Mouse (Mus musculus): ENCODE measurements around the gene Tshz2.

Gene Tshz2

GRCm38 (mm10) chr2:169633491-169634289 lies 877 bp downstream of the Tshz2 start:
- no peak for DNase-seq (ENCODE audit: low read depth, low spot score)

- no peak for DNase-seq (ENCODE audit: low read depth, low spot score)
Observed at GRCm38 (mm10) chr2:169634619-169635382, 2.0 kb downstream of the Tshz2 start.

GRCm38 (mm10) chr2:169635428-169635827 lies 2.6 kb downstream of the Tshz2 start:
- no peak for DNase-seq (ENCODE audit: low read depth, low spot score)

GRCm38 (mm10) chr2:169636414-169636813 lies 3.6 kb downstream of the Tshz2 start:
- DNase-seq (ENCODE audit: low read depth, low spot score): no peak

- DNase-seq (ENCODE audit: low read depth, low spot score): no peak
Observed at GRCm38 (mm10) chr2:169641547-169641946, 8.7 kb downstream of the Tshz2 start.

GRCm38 (mm10) chr2:169642420-169642819 lies 9.6 kb downstream of the Tshz2 start:
- DNase-seq (ENCODE audit: low read depth, low spot score): no peak

GRCm38 (mm10) chr2:169647091-169647490 lies 14.3 kb downstream of the Tshz2 start:
- DNase-seq (ENCODE audit: low read depth, low spot score): no peak

- no peak for DNase-seq (ENCODE audit: low read depth, low spot score)
Observed at GRCm38 (mm10) chr2:169649262-169649885, 16.6 kb downstream of the Tshz2 start.

GRCm38 (mm10) chr2:169653282-169653681 lies 20.5 kb downstream of the Tshz2 start:
- DNase-seq (ENCODE audit: low read depth, low spot score): no peak

- DNase-seq (ENCODE audit: low read depth, low spot score): no peak
Observed at GRCm38 (mm10) chr2:169663792-169664191, 31.0 kb downstream of the Tshz2 start.

GRCm38 (mm10) chr2:169671264-169671663 lies 38.5 kb downstream of the Tshz2 start:
- DNase-seq (ENCODE audit: low read depth, low spot score): no peak

GRCm38 (mm10) chr2:169673786-169674185 lies 41.0 kb downstream of the Tshz2 start:
- DNase-seq (ENCODE audit: low read depth, low spot score): no peak

- no peak for DNase-seq (ENCODE audit: low read depth, low spot score)
Observed at GRCm38 (mm10) chr2:169674209-169674608, 41.4 kb downstream of the Tshz2 start.

- DNase-seq (ENCODE audit: low read depth, low spot score): no peak
Observed at GRCm38 (mm10) chr2:169679264-169679663, 46.5 kb downstream of the Tshz2 start.

- no peak for DNase-seq (ENCODE audit: low read depth, low spot score)
Observed at GRCm38 (mm10) chr2:169679951-169680350, 47.1 kb downstream of the Tshz2 start.

- DNase-seq (ENCODE audit: low read depth, low spot score): no peak
Observed at GRCm38 (mm10) chr2:169685260-169685659, 52.4 kb downstream of the Tshz2 start.

GRCm38 (mm10) chr2:169685747-169686146 lies 52.9 kb downstream of the Tshz2 start:
- DNase-seq (ENCODE audit: low read depth, low spot score): no peak

- no peak for DNase-seq (ENCODE audit: low read depth, low spot score)
Observed at GRCm38 (mm10) chr2:169686697-169687430, 54.1 kb downstream of the Tshz2 start.

- no peak for DNase-seq (ENCODE audit: low read depth, low spot score)
Observed at GRCm38 (mm10) chr2:169690054-169690453, 57.2 kb downstream of the Tshz2 start.

- no peak for DNase-seq (ENCODE audit: low read depth, low spot score)
Observed at GRCm38 (mm10) chr2:169694494-169694893, 61.7 kb downstream of the Tshz2 start.

- no peak for DNase-seq (ENCODE audit: low read depth, low spot score)
Observed at GRCm38 (mm10) chr2:169695025-169695424, 62.2 kb downstream of the Tshz2 start.

- no peak for DNase-seq (ENCODE audit: low read depth, low spot score)
Observed at GRCm38 (mm10) chr2:169699141-169699540, 66.3 kb downstream of the Tshz2 start.

Measured in retina, adult 2 months (tissue).